Mouse (Mus musculus) bone marrow macrophage, adult 2 months (primary cell): ENCODE measurements around the gene Gtf2h2.

Experiments used
- CTCF ChIP-seq: IDR thresholded peaks from 2 replicates; pipeline ENCODE4 v1.5.1; 2012; ENCODE audit warnings: low read depth, mild to moderate bottlenecking, low read length, moderate library complexity
- POLR2A ChIP-seq: IDR thresholded peaks from 2 replicates; pipeline ENCODE4 v1.6.1; 2012; ENCODE audit warnings: mild to moderate bottlenecking, low read depth, low read length, borderline replicate concordance

DNA sequence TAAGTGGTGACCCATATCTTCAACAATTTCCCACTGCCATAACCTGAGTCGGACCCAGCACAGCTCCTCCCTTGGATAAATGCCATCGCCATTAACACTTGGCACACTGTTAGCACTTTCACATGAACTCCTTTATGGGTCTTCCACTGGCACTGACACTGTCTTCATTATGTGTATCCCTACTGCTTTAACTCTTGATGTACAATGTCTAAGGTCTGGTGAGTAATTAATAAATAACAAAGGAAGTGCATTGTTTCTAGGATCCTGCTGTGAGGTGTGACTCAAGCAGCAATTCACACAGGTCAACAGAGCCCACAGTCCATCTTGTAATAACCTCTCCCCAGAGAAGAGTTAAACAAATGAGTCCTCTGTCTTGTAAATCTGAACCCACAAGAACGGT is 31.0 kb downstream of the Gtf2h2 start:
- TF ChIP-seq CTCF (no peak), POLR2A (no peak)
